Mouse (Mus musculus) ES-Bruce4 (cell line): ENCODE measurements around the gene Stpg4.

Source experiments
- CTCF ChIP-seq: IDR thresholded peaks from one replicate; pipeline ENCODE4 v1.8.1; 2011; ENCODE audit warnings: low read depth, low read length
- POLR2A ChIP-seq: IDR thresholded peaks from one replicate; pipeline ENCODE4 v1.8.1; 2011; ENCODE audit warnings: low read length; ENCODE audit not compliant: insufficient read depth

GRCm38 (mm10) chr17:87391242-87391641 lies 36.3 kb downstream of the Stpg4 start:
- TF ChIP-seq POLR2A (no peak), CTCF (no peak)
